Mouse (Mus musculus) CH12.LX (cell line): ENCODE measurements at regions not wholly inside any gene's neighbourhood (a gene's known extent, or its start where the extent isn't known, plus 50 kb on each side); places are given as distances from the start of the nearest gene placed in this dataset.

Experiments used
- DNase-seq: peaks from one replicate; pipeline ENCODE4 v3.0.0-alpha.2; 2013; ENCODE audit errors: extremely low read depth
- H3K27ac ChIP-seq: 2 replicates; pipeline ENCODE4 v1.5.1; 2012; ENCODE audit warnings: low read depth, mild to moderate bottlenecking, control low read depth, moderate library complexity; ENCODE audit not compliant: insufficient read depth
- H3K27me3 ChIP-seq: replicated peaks from 2 replicates; pipeline ENCODE3; 2012; ENCODE audit warnings: inconsistent platforms
- H3K36me3 ChIP-seq, 2 experiments: replicated peaks in 1 of 2; 2 replicates each; pipeline versions ENCODE3 to v1.6.1; 2012; ENCODE audit warnings: inconsistent platforms in 1 of 2, low read length in 1 of 2, mild to moderate bottlenecking in 1 of 2, mixed read lengths in 1 of 2, moderate library complexity in 1 of 2; ENCODE audit not compliant: control insufficient read depth in 1 of 2, insufficient read depth in 1 of 2
- H3K4me1 ChIP-seq, 2 experiments: 2 replicates each; pipeline ENCODE4 v1.6.1; 2012; ENCODE audit warnings: inconsistent platforms in 1 of 2, moderate library complexity in 1 of 2; ENCODE audit not compliant: insufficient read depth in 2 of 2, control insufficient read depth in 1 of 2
- H3K4me2 ChIP-seq: 2 replicates; pipeline ENCODE4 v1.6.1; 2012; ENCODE audit warnings: low read depth, mild to moderate bottlenecking, control low read depth; ENCODE audit not compliant: poor library complexity, insufficient read depth, severe bottlenecking
- H3K4me3 ChIP-seq, 3 experiments: fragments of 150-350 bp in 1 of 3; sonication (generic) in 1 of 3; replicated peaks in 1 of 3; 2 replicates each; pipeline versions ENCODE3 to v1.5.1; 2011 to 2012; ENCODE audit warnings: low read depth in 2 of 3, low read length in 2 of 3, mild to moderate bottlenecking in 2 of 3, moderate library complexity in 2 of 3, control low read depth in 1 of 3, improper control_type of control experiment in 1 of 3, inconsistent platforms in 1 of 3, mixed read lengths in 1 of 3; ENCODE audit not compliant: poor library complexity in 1 of 3
- H3K79me2 ChIP-seq: replicated peaks from 2 replicates; pipeline ENCODE4 v1.6.1; 2012; ENCODE audit warnings: mild to moderate bottlenecking, moderate library complexity; ENCODE audit not compliant: control insufficient read depth, poor library complexity, insufficient read depth, severe bottlenecking; ENCODE audit errors: extremely low read depth
- H3K9ac ChIP-seq: 2 replicates; pipeline ENCODE4 v1.6.1; 2012; ENCODE audit warnings: low read depth, mild to moderate bottlenecking, control low read depth, moderate library complexity; ENCODE audit not compliant: insufficient read depth
- H3K9me3 ChIP-seq: replicated peaks from 2 replicates; pipeline ENCODE3; 2012; ENCODE audit warnings: low read length, inconsistent platforms, mixed read lengths
- CHD2 ChIP-seq: IDR thresholded peaks from 2 replicates; pipeline ENCODE4 v1.6.1; 2011; ENCODE audit warnings: low read length, improper control_type of control experiment
- CTCF ChIP-seq, 2 experiments: IDR thresholded peaks in 1 of 2; conservative IDR thresholded peaks in 1 of 2; 2 replicates each; pipeline ENCODE4 v1.5.1; 2011 to 2012; ENCODE audit warnings: low read depth in 2 of 2, low read length in 2 of 2, improper control_type of control experiment in 1 of 2, inconsistent platforms in 1 of 2, mild to moderate bottlenecking in 1 of 2, moderate library complexity in 1 of 2
- E2F4 ChIP-seq: IDR thresholded peaks from 2 replicates; pipeline ENCODE4 v1.6.1; 2011; ENCODE audit warnings: low read depth, low read length, improper control_type of control experiment; ENCODE audit not compliant: insufficient replicate concordance
- ELF1 ChIP-seq: IDR thresholded peaks from 2 replicates; pipeline ENCODE4 v1.6.1; 2014; ENCODE audit warnings: low read depth, mild to moderate bottlenecking, inconsistent platforms, low read length, improper control_type of control experiment
- EP300 ChIP-seq: IDR thresholded peaks from 2 replicates; pipeline ENCODE4 v1.6.1; 2011; ENCODE audit warnings: low read length, improper control_type of control experiment
- GABPA ChIP-seq: IDR thresholded peaks from 2 replicates; pipeline ENCODE4 v1.6.1; 2012; ENCODE audit warnings: low read depth, low read length, improper control_type of control experiment, inconsistent platforms; ENCODE audit not compliant: insufficient replicate concordance
- HCFC1 ChIP-seq: IDR thresholded peaks from 2 replicates; pipeline ENCODE4 v1.6.1; 2012; ENCODE audit warnings: low read depth, mild to moderate bottlenecking, inconsistent platforms, low read length, improper control_type of control experiment
- JUN ChIP-seq: IDR thresholded peaks from 2 replicates; pipeline ENCODE4 v1.6.1; 2011; ENCODE audit warnings: low read depth, mild to moderate bottlenecking, low read length, improper control_type of control experiment, moderate library complexity; ENCODE audit not compliant: insufficient read depth
- KAT2A ChIP-seq: IDR thresholded peaks from 2 replicates; pipeline ENCODE4 v1.6.1; 2012; ENCODE audit warnings: low read length, improper control_type of control experiment, inconsistent platforms; ENCODE audit not compliant: insufficient replicate concordance
- MAFK ChIP-seq: IDR thresholded peaks from 2 replicates; pipeline ENCODE4 v1.6.1; 2011; ENCODE audit warnings: low read length, improper control_type of control experiment; ENCODE audit not compliant: insufficient replicate concordance
- MAX ChIP-seq: IDR thresholded peaks from 2 replicates; pipeline ENCODE4 v1.6.1; 2011; ENCODE audit warnings: low read length, improper control_type of control experiment
- MAZ ChIP-seq: IDR thresholded peaks from 2 replicates; pipeline ENCODE4 v1.6.1; 2012; ENCODE audit warnings: low read depth, mild to moderate bottlenecking, inconsistent platforms, low read length, improper control_type of control experiment, moderate library complexity
- MYC ChIP-seq: IDR thresholded peaks from 2 replicates; pipeline ENCODE4 v1.6.1; 2011; ENCODE audit warnings: low read depth, mild to moderate bottlenecking, improper control_type of control experiment, low read length
- NELFE ChIP-seq: IDR thresholded peaks from 2 replicates; pipeline ENCODE4 v1.6.1; 2011; ENCODE audit warnings: low read depth, low read length, improper control_type of control experiment
- PAX5 ChIP-seq: IDR thresholded peaks from 2 replicates; pipeline ENCODE4 v1.6.1; 2012; ENCODE audit warnings: low read length, inconsistent platforms, mixed read lengths
- POLR2A ChIP-seq: IDR thresholded peaks from 2 replicates; pipeline ENCODE4 v1.6.1; 2011; ENCODE audit warnings: low read depth, mild to moderate bottlenecking, improper control_type of control experiment, low read length
- RAD21 ChIP-seq: IDR thresholded peaks from 2 replicates; pipeline ENCODE4 v1.6.1; 2011; ENCODE audit warnings: low read depth, mild to moderate bottlenecking, low read length, improper control_type of control experiment, moderate library complexity
- RCOR1 ChIP-seq: conservative IDR thresholded peaks from 2 replicates; pipeline ENCODE4 v1.6.1; 2012; ENCODE audit warnings: low read depth, mild to moderate bottlenecking, inconsistent platforms, low read length, improper control_type of control experiment
- SMC3 ChIP-seq: IDR thresholded peaks from 2 replicates; pipeline ENCODE4 v1.6.1; 2011; ENCODE audit warnings: low read depth, low read length, improper control_type of control experiment
- TBP ChIP-seq: conservative IDR thresholded peaks from 2 replicates; pipeline ENCODE4 v1.6.1; 2011; ENCODE audit warnings: low read depth, low read length, improper control_type of control experiment
- TCF12 ChIP-seq: IDR thresholded peaks from 2 replicates; pipeline ENCODE4 v1.6.1; 2014; ENCODE audit warnings: low read depth, mild to moderate bottlenecking, inconsistent platforms, low read length, improper control_type of control experiment
- UBTF ChIP-seq: IDR thresholded peaks from 2 replicates; pipeline ENCODE4 v1.6.1; 2012; ENCODE audit warnings: low read depth, mild to moderate bottlenecking, inconsistent platforms, low read length, improper control_type of control experiment, moderate library complexity
- USF1 ChIP-seq: IDR thresholded peaks from 2 replicates; pipeline ENCODE4 v1.6.1; 2014; ENCODE audit warnings: low read depth, mild to moderate bottlenecking, inconsistent platforms, low read length, improper control_type of control experiment
- USF2 ChIP-seq: conservative IDR thresholded peaks from 2 replicates; pipeline ENCODE4 v1.6.1; 2011; ENCODE audit warnings: low read depth, low read length, improper control_type of control experiment
- ZC3H11A ChIP-seq: IDR thresholded peaks from 2 replicates; pipeline ENCODE4 v1.6.1; 2012; ENCODE audit warnings: low read depth, mild to moderate bottlenecking, inconsistent platforms, low read length, improper control_type of control experiment
- ZMIZ1 ChIP-seq: IDR thresholded peaks from 2 replicates; pipeline ENCODE4 v1.6.1; 2012; ENCODE audit warnings: low read depth, mild to moderate bottlenecking, inconsistent platforms, low read length, improper control_type of control experiment
- ZNF384 ChIP-seq: IDR thresholded peaks from 2 replicates; pipeline ENCODE4 v1.6.1; 2012; ENCODE audit warnings: low read depth, low read length, improper control_type of control experiment, inconsistent platforms
- dilution Hi-C: fragments of 300-500 bp; cut with MboI; formaldehyde crosslinking; loops from 2 replicates; pipeline ENCODE4 v1.14.3; 2020; ENCODE audit warnings: low sequenced_read_pairs; ENCODE audit not compliant: extremely low pct_unique_long_range_greater_than_20kb, extremely low pct_ligation_motif_present
- in situ Hi-C: fragments of 300-500 bp; cut with MboI; formaldehyde crosslinking; loops from 3 replicates; pipeline ENCODE4 v1.14.3; 2019; ENCODE audit warnings: low sequenced_read_pairs, low pct_ligation_motif_present, low pct_unique_long_range_greater_than_20kb, mixed read lengths

DNA sequence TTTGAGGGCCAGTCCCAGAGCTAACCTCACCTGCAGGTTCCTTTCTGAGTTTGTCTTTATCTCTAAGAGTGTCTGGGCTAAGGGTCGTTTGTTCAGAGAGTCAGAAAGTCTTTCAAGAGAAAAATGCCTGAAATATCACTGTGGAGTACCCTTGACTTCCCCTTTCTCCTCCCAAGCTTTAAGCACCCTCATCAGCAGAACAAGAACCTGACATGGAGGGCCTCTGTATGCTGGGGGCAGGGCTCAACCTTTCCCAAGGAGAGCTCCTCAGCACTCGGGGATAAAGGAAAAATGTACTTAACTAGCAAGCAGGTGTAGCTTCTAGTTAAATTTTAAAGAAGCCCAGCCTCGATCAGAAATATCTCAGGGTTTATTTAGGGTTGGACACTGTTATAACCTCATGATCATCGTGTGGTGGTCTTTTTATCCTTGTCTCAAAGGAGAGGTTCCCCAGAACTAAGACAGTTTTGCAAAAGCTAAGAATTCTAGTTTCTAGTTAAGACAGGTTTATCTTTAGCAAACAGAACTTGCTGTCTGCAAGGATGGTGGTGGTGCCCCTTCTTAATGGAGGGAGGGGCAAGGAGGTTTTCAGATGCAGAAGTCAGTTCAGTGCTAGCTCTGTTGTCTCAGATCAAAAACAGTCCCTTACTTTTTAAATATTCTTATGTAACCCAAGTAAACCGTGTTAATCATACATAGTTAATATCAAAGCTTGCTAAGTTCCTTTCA lies 70.3 kb downstream of the Tmem18 start:
- TF ChIP-seq RAD21 = no peak
- no peak for TF ChIP-seq ZC3H11A
- no peak for TF ChIP-seq ZNF384
- no peak for TF ChIP-seq POLR2A
- no peak for TF ChIP-seq PAX5
- TF ChIP-seq EP300 = no peak
- no peak for TF ChIP-seq UBTF
- no peak for TF ChIP-seq NELFE
- TF ChIP-seq ELF1 = no peak
- no peak for TF ChIP-seq MAFK
- no peak for TF ChIP-seq HCFC1
- no peak for TF ChIP-seq KAT2A
- H3K4me1 ChIP-seq = peaks cover 0 to 19% of the 10 kb centered on the region in 2 experiments; a peak in 2 of 4 replicates
- in situ Hi-C loops = no loop called here
- H3K79me2 ChIP-seq = no peaks in the 10 kb centered on the region
- no peak overlapping the region for H3K27ac ChIP-seq
- H3K9ac ChIP-seq = no peak overlapping the region
- no peak overlapping the region for H3K4me2 ChIP-seq
- dilution Hi-C loops = no loop called here
- no peaks in the 10 kb centered on the region for H3K27me3 ChIP-seq
- no peak overlapping the region for H3K4me3 ChIP-seq
- H3K36me3 ChIP-seq = no peaks in the 10 kb centered on the region
- DNase-seq = no peak
- H3K9me3 ChIP-seq = no peaks in the 10 kb centered on the region

- Histone ChIP-seq H3K4me2 (no peak overlapping the region), H3K4me3 (no peak overlapping the region), H3K9ac (no peak overlapping the region), H3K9me3 (no peaks in the 10 kb centered on the region), H3K4me1 (peaks cover 0 to 19% of the 10 kb centered on the region in 2 experiments; a peak in 2 of 4 replicates), H3K27ac (no peak overlapping the region), H3K36me3 (no peaks in the 10 kb centered on the region), H3K27me3 (no peaks in the 10 kb centered on the region), H3K79me2 (no peaks in the 10 kb centered on the region)
- dilution Hi-C loops (no loop called here), in situ Hi-C loops (no loop called here)
- TF ChIP-seq MAX (no peak), USF2 (no peak), EP300 (no peak), TCF12 (no peak), ZC3H11A (no peak), E2F4 (no peak), CTCF (conservative IDR thresholded peaks at IDR 0.05 in 1 of 2, IDR thresholded peaks at IDR 0.05 in 1 of 2; ENCODE audit: low read depth in 2 of 2, low read length in 2 of 2) (no peak), USF1 (no peak), GABPA (no peak), TBP (no peak), RCOR1 (no peak), PAX5 (no peak), POLR2A (no peak), ZMIZ1 (no peak), JUN (no peak), MYC (no peak), SMC3 (no peak), CHD2 (no peak), MAZ (no peak)
- DNase-seq = no peak
These were observed 70.8 kb downstream of the Tmem18 start for GRCm38 (mm10) chr12:30655076-30655421.
